Mouse (Mus musculus) kidney, postnatal 10 days (tissue): ENCODE results near the gene Gm4894.

Source experiments
- DNase-seq: peaks from one replicate; pipeline ENCODE4 v3.0.0; 2021; ENCODE audit warnings: mixed read lengths

The Gm4894 gene

DNA sequence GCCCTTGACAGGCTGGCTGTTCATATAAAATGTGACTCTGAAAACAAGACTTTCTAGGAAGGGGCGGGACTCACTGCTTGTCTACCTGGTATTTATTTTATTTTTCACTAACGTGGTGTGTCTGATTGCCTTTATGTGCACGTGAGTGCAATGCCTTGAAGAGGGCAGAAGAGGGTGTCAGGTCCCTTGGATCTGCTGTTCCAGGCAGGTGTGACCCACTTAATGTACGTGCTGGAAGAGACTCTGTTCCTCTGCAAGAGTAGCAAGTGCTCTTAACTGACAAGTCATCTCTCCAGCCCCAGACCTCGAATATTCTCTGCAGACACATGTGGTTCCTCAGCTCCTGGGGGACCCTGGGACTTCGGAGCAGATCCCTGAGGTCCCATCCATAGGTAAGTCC is at the start of gene Gm4894:
TSS of gene Gm4894 (plus strand) at position 301 of the 400 bp plus-strand sequence.
- DNase-seq, result no peak

DNA sequence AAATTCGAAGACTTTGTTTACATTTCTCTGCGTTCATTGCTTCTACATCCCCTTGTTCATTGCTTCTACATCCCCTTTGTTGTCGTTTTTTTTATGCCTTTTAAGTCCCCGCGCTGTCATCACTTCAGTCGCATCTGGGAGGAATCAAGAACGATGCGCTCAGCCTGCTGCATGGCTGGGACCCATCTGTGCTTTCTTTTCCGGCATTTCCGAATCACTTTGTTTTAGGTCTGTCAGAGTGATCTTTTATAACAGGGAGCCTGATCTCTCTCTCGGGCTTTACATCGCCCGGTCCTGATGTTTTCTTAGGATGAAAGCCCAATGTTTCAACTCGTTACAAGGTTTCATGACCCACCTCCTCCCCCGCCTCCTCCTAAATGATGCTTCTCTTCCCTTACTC is 44.0 kb upstream of the Gm4894 start:
- peak; percentile 24 for DNase-seq

DNA sequence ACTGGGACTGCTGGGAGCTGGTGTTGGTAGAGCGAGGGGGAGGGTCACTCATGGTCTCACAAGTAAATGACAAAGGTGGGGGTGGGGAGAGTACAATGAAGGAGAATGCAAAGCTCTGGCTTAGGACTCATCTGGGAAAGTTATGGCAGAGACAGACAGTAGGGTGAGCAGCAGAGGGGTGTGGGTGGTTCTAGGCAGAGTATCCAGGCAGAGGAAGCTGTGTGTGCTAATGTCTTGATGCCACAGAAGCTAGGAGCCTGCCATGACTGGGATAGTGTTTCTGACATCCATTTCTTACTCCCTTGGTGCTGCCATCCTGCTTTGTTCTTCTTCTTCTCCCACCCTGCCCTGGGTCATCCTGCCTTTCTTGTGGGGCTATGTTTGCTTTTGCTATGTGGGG is 38.8 kb upstream of the Gm4894 start:
- DNase-seq, result no peak

DNA sequence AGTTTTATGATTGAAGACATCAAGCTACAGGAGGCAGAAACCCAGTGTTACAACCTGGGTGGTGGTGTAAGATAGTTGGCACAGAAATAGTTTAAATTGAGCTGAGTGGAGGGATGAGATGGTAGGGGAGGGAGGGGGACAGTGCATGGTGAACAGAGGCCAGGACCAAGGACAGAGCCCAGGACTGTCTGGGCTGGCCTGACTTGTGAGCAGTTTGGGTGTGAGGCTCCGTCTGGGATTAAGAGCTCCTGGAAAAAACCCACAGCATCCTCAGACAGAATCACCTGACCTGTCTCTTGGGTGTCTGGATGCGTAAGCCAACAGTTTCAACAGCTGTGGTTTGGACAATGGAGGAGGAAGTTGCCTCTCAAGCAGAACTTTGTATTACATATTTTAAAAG is 35.6 kb upstream of the Gm4894 start:
- peak; percentile 30 for DNase-seq

DNA sequence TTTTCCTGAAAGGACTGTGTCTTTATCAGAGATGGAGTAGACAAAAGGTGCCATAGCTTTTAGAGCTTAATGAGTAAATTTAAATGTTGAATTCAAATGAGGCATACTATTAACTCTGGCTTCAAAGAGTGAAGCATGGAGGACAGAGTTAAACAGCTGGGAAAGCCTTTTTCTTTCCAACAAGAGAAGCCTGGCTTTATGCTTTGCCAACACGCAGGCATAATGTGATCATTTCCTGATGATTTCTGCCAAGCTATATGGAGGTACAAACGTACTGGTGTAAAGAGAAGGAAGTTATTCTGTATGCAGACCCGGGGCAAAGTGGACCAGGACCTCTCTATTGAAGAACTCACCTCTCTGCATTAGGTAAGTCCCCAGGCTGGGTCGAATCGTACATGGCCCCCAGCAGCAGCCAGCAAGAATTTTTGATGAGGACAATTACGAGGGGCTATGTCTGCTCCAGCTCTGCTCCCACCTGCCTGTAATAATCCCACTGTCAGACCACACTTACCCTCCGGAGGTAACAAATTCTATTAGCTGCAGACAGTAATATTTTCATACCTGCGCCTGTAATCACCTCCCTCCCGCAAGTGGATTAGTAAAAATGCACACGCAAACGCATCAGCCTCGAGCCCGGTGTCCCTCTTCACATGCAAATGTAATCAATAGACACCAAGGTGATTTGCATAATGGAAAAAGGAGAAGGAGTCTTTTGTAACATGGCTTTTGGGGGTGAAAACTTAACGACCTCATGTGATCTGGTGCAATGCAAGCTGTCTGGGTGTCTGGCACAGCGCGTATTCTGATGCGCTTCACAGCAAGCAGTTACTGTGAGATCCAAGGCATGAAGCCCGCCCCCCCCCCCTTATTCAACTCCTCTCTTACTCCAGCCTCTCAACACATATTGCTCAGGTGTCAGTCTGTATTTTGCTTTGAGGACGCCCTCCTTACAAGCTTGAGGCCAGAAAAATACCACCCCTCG is 32.4 kb upstream of the Gm4894 start:
- no peak for DNase-seq

DNA sequence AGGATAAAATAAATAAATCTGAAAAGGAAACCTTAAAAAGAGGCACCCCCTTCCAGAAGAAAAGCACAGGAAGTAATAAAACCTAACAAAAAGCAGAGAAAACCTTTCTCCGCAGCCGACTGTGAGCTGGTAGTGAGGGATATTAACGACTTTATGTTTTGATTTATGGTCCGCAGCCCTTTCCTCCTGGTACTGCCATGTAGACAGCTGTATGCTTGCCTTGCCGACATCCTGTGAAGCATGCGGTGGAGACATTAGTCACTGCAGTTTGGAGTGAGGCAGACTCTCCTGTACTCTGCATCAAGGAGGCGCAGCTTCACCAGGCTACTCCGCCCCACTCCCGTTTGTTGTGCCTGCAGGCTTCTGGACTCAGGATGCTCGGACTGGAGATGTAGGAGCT is 25.8 kb upstream of the Gm4894 start:
- DNase-seq, result no peak

DNA sequence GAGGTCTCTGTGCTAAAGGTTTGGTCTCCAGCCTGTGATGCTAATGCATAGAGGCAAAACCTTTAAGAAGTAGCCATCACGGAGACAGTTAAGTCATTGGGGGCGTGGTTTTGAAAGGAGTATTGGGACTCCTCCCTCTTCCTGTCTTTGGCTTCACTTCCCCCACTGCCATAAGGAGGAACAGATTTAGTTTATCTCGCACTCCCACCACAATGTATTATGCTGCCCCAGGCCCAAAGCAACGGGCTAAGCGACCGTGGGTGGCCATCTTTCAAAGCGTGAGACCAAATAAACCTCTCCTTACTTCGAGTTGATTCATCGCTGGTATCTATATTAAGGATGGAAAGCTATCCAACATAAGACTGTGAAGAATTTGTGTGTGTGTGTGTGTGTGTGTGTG is 22.9 kb upstream of the Gm4894 start:
- no peak for DNase-seq

DNA sequence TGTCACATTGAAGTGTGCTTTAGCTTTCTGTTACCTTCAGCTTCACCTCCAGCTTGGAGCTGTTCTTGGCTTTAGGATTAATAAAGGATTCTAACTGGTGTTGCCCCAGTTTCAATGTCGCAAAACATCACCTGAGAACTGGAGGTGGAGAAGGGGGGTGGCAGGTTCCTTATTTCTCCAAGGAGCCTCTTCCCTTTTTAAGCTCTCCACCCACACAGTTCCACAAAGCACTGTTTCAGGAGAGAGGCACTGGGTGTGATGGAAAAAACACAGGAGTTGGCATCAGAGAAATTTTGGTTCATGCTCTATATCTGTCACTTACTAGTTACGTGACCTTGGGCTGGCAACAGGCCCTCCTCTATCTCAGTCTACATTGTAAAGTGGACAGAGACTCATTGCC is 21.3 kb upstream of the Gm4894 start:
- DNase-seq, result no peak

DNA sequence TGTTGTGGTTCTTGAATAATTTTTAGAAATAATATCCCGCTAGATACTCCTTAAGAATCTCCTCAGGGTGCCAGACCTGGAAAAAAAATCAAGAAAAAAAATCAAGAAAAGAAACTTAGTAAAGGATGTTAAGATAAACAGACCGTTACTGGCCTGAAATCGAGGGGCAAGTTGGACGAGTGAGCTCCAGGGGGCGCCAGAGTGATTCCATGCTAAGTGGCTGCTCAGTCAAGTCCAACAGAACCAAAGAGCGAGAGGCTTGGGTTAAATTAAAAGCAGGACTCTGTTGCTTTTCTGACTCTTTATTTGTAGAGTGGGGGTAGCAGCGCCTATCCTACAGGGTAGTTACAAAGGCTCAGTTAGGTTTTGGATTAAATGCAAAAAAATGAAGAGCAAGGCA is 3.5 kb upstream of the Gm4894 start:
- peak; percentile 83 for DNase-seq

DNA sequence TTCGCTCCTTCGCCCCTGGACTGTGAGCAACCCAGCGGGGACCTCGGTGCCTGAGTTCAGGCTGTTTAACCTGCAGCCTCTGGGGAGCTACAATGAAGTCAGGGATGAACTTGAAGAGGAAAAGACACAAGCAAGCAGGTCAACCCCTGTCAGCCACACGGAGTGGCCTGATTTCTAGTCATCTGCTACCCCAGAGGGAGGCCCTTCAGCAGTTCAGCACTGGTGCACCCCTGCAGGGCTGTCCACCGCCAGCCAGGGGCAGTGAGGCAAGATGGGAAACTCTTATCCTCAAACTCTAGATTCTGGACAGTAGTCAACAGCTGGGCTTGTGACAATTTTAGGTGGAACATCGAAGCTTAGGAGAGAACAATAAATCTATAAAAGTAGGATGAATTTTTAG is 18.6 kb downstream of the Gm4894 start:
- no peak for DNase-seq

DNA sequence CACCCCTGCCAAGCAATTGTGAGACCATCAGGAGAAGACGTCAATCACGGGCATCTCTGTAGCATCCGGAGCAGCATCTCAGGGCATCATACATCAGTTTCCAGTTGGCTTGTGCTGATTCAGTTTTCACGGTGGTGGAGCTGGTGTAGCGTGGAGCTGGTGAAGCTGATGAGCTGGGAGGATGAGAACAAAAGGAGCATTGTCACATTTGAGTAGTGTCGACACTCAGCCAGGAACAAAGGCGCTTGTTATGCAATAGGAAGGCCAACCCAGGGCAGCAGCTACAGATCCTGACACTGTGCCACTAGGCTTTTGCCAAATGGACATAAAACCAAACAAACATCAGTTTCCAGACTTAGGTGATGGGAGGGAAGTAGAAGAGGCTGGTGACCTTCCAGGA is 23.2 kb downstream of the Gm4894 start:
- no peak for DNase-seq

DNA sequence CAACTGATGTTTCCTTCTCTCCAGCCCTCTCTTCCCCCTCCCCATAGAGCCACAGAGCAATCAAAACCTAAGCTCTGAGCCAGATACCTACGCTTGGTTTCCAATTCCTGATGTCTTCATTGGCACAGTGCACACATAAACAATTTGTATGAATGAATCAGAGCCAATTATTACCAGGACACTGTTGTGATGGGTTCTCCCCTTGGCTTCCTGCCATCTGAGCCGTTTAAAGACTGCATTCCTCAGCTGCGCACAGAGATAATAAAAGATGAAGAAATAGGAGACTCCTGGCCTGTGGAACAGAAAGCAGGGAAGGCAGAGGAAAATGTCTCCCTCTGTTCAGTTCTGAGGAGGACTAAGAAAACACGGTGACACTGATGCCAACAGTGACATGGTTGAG is 25.6 kb downstream of the Gm4894 start:
- DNase-seq, result peak; percentile 11

DNA sequence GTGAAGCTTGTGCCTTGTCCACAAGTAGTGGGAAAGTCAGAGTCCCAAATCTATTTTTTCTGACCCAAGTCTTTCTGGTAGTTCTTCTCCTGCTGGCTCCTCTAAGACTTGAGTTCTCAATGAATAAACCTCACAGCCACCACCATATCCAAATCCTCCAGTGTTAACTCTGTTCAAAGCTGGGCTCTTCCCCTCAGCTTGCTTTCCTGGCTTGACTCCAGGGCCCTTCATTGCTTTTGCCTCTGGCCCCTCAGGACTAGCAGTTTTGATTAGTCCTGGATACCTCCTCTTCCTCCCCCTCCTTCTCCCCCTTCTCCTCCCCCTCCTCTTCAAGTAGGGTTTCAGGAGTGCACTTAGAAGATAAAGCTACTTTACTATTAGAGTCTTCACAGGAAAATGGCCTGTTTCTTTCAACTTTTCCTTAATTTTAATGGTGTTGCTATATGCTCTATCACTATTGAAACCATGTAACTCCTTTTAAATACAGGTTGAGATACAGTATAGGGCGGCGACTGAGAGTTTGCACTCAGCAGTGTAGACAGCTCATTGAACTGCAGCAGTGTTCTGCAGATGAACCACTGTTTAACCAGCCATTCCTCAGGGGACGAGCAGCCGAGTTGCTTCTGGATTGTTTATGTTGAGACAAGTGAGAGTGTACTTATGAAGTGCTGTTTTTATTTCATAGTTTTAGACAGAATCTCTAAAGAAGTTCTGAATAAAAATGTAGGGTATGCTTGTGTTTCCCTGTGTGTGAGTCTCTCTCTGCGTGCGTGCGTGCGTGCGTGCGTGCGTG is 26.4 kb downstream of the Gm4894 start:
- DNase-seq, result no peak

DNA sequence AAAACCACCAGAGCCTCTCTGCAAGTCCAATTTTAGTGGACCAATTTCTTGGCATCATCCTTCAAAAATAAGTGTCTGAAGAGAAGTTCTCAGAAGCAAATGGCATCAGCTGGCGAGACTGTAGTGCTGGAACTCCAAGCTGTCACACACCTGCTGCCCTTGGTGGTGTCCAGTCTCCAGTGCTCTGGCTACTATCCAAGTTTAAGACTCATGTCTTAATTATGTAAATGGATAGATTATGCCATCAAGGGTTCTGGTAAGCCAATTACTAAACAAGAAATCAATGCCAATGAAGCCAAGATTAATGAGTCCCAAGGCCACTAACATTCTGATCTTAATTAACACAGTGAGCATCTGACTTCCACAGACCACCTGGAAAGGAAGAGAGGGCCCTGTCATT is 44.8 kb downstream of the Gm4894 start:
- no peak for DNase-seq

DNA sequence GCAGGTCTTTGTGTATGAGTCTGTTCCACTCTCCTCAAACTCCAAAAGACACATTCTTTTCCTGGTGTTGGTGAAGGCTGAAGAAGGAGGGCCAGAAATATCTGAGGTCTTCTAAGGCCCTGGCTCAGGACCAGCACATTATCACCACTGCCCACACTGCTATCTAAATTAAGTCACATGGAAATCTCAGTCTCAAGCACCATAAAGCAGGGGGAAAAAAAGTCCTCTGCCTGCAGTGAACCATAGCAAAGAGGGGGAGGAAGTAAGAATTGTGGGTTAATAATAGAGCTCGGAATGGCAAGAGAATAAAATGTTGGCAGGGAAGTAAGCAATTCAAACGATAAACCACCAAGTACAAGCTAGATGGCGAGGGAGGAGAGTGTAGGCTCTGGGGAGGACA is 57.2 kb downstream of the Gm4894 start:
- no peak for DNase-seq

DNA sequence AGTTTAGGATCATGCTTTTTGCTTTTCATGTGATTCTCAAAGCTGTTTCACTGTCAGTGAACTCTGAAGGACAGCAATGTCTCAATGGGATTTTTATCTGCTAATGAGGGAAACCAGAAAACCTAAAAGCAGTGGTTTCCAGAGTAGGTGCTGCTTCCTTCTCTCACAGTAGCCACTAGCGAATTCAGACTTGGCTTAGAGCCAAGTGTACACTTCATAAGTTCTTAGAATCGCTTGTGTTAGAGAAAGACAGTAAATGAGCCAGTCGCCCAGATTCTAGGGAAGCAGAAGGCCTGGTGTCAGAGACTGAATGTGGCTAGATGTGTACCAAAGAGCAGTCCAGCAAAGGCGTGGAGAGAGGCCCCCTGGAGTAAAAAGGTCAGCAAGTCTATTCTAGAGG is 60.5 kb downstream of the Gm4894 start:
- DNase-seq, result no peak

DNA sequence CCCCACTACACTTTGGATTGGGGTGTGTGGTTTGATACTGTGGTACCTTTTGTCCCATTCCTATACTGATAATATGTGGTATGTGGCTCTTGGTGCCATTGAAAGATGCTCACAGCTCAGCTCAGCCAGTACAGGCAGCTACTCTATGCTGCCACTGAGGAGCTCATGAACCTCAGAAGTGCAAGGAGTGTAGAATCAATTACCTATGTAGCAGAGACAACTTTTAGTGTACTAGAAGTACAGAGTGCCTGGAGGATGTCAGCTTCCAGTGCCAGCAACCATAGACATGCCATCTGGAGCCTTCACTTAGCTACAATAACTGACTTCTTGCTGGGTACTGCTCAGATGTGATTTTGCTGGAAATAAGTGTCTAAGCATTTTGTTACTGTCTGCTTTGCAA is 68.3 kb downstream of the Gm4894 start:
- no peak for DNase-seq
